Mouse (Mus musculus): ENCODE results near the gene Snrpd3. TPM values are rescaled to one million over a fixed set of nuclear protein-coding genes. Genes with fewer than 3 reads are reported as not detected.

Gene Snrpd3
- polyA plus RNA-seq, 1 experiment = 7.4 TPM

DNA sequence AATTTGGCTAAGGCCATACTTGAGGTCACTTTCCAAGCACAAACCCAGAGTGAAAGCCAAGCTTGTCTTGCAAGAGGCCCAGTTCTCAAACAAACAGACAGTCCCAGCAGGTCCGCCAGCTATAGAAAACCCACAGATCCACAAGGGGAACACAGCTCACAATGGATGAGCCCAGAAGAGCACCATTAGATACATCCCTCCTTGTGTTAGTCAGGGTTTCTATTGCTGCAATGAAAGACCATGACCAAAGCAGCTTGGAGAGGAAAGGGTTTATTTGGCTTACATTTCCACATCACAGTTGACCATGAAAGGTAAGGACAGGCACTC lies 69.2 kb downstream of the Snrpd3 start:
- no peak overlapping the region for H3K27ac ChIP-seq (ENCODE audit: insufficient read depth, low read depth, low read length)
- H3K27me3 ChIP-seq (ENCODE audit: control insufficient read depth, insufficient read depth, low read length) = no peaks in the 10 kb centered on the region
- 94% methylated on average over 1 of the region's 1 CpGs for WGBS
- H3K4me3 ChIP-seq (ENCODE audit: low read depth, low read length) = no peak overlapping the region
- peaks cover 35% of the 10 kb centered on the region for H3K36me3 ChIP-seq (ENCODE audit: control insufficient read depth, insufficient read depth, low read length)
- no peak for TF ChIP-seq CTCF (IDR thresholded peaks at IDR 0.05; ENCODE audit: extremely low read depth, insufficient read length, insufficient replicate concordance, low read depth, low read length)
- peaks cover 9% of the 10 kb centered on the region for H3K4me1 ChIP-seq (ENCODE audit: control insufficient read depth, insufficient read depth, insufficient read length, low read length)

Other genes with a start within 250 kb of the Snrpd3 start
- 2.5 and 7.5 TPM in 2 replicates for gene Adora2a, start 200.7 kb upstream of the Snrpd3 start, polyA plus RNA-seq (2012; rRNA removed)
- gene Upb1, start 116.4 kb upstream of the Snrpd3 start, polyA plus RNA-seq (2012; rRNA removed) = 1.0 and 1.6 TPM in 2 replicates
- gene Gucd1, start 421 bp downstream of the Snrpd3 start, polyA plus RNA-seq (2012; rRNA removed) = 111 and 261 TPM in 2 replicates
- gene Lrrc75b, start 42.8 kb downstream of the Snrpd3 start, polyA plus RNA-seq (2012; rRNA removed) = 1.8 and 1.9 TPM in 2 replicates
- gene Ggt1, start 44.1 kb downstream of the Snrpd3 start, polyA plus RNA-seq (2012; rRNA removed) = 454 and 722 TPM in 2 replicates
- 17.9 and 27.0 TPM in 2 replicates for gene Ggt5, start 71.8 kb downstream of the Snrpd3 start, polyA plus RNA-seq (2012; rRNA removed)
- gene Susd2, start 126.5 kb downstream of the Snrpd3 start, polyA plus RNA-seq (2012; rRNA removed) = 19.1 and 261 TPM in 2 replicates
- 25.0 and 39.0 TPM in 2 replicates for gene Cabin1, start 246.8 kb downstream of the Snrpd3 start, polyA plus RNA-seq (2012; rRNA removed)